Mouse (Mus musculus) testis, adult 2 months (tissue): Measurements from ENCODE around the gene Lilra6. TPM values are rescaled to one million over a fixed set of nuclear protein-coding genes. Genes with fewer than 3 reads are reported as not detected.
"Not testable (repeated sequence)": the region's sequence is repeated elsewhere in the genome, so short reads cannot be mapped to it uniquely, and the experiment has no call there.

ENCODE experiments used
- H3K27ac ChIP-seq: fragments of 200-500 bp; 2 replicates; pipeline ENCODE4 v1.5.1; 2012; ENCODE audit warnings: low read depth, low read length; ENCODE audit not compliant: control insufficient read depth, insufficient read depth
- H3K27me3 ChIP-seq: fragments of 200-500 bp; 2 replicates; pipeline ENCODE4 v1.6.1; 2012; ENCODE audit warnings: mild to moderate bottlenecking, low read length, moderate library complexity; ENCODE audit not compliant: control insufficient read depth, insufficient read depth
- H3K36me3 ChIP-seq: fragments of 200-500 bp; 2 replicates; pipeline ENCODE4 v1.6.1; 2012; ENCODE audit warnings: mild to moderate bottlenecking, low read length; ENCODE audit not compliant: control insufficient read depth, insufficient read depth
- H3K4me1 ChIP-seq: fragments of 200-500 bp; 2 replicates; pipeline ENCODE4 v1.6.1; 2012; ENCODE audit warnings: low read length; ENCODE audit not compliant: control insufficient read depth, insufficient read depth
- H3K4me3 ChIP-seq: fragments of 200-500 bp; 2 replicates; pipeline ENCODE4 v1.5.1; 2012; ENCODE audit warnings: low read depth, mild to moderate bottlenecking, low read length, moderate library complexity, mixed read lengths; ENCODE audit not compliant: control insufficient read depth
- CTCF ChIP-seq: fragments of 200-500 bp; IDR thresholded peaks from 2 replicates; pipeline ENCODE4 v1.5.1; 2012; ENCODE audit warnings: low read depth, mild to moderate bottlenecking, inconsistent platforms, low read length, moderate library complexity; ENCODE audit not compliant: control insufficient read depth, insufficient read depth, insufficient replicate concordance
- POLR2A ChIP-seq: fragments of 200-500 bp; IDR thresholded peaks from 2 replicates; pipeline ENCODE4 v1.6.1; 2012; ENCODE audit warnings: low read depth, mild to moderate bottlenecking, inconsistent platforms, low read length, moderate library complexity; ENCODE audit not compliant: control insufficient read depth
- polyA plus RNA-seq: library from polyadenylated mRNA; depleted of rRNA; stranded (reverse); fragments of >200 nt; gene quantifications from 2 replicates; pipeline ENCODE4 v1.2.3, GENCODE M21; 2012; rRNA removed

Gene Lilra6
- polyA plus RNA-seq: 0.10 and 0.25 TPM in 2 replicates

DNA sequence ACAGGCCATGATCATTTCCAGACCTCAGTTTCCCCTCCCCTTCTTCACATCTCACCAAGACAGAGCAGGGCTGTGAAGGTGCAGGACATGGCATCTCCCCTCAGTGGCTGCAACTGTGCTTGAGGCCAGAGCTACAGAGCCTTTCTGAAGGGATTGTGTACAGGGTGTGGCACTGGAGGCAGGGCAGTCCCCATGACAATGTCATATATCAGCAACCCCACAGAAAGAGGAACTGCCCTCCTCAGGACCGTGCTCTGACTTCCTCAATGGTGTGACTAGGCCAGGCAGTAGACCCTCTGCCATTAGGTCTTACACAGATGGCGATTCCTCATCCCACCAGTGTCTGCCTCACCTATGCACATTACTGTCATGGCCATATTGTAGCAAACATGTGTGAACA lies at the start of gene Lilra6:
Gene Lilra6 (minus strand): TSS at position 117 of the 400 bp plus-strand sequence.
- not testable (repeated sequence) for H3K4me3 ChIP-seq, H3K4me1 ChIP-seq, H3K27ac ChIP-seq, H3K36me3 ChIP-seq, H3K27me3 ChIP-seq

DNA sequence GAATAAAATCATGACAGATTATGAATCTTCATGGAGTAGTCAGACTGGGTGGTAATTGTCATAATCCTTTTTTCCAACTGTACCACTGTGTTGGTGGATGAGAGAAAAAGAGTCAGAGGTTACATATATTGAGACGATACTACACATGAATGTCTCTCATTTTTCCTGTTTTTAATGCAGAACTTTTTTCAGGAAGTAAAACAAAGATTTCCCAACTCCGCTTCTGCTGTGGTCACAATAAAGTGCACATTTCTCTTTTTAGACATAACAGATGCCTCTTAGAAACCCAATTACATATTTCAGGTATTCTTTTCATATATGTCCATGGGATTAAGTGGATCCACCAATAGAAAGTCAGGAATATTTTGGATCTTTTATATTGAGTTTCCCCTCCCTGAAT lies 46.7 kb upstream of the Lilra6 start:
- no peaks in the 10 kb centered on the region for H3K36me3 ChIP-seq
- no peaks in the 10 kb centered on the region for H3K4me1 ChIP-seq
- TF ChIP-seq CTCF (no peak), POLR2A (no peak)

DNA sequence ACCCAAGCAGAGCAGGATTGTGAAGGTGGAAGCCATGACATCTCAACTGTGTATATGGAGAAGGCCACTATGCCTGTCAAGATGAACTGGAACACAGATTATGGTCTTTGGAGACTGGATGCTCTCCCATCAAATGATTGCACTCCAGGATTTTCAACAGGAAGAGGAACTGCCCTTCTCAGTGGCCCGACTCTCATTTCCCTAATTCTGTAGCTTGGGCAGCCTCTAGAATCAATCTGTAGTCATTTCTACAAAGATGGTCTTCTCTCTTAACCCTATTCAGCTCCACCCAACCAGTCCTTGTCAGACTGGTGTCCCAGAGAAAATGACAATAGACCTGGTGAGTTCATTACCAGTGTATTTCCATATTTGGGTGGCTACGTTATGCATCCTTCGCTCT lies 42.1 kb upstream of the Lilra6 start:
- no peak overlapping the region for H3K4me3 ChIP-seq
- H3K36me3 ChIP-seq: no peaks in the 10 kb centered on the region
- no peak for TF ChIP-seq POLR2A
- no peak for TF ChIP-seq CTCF
- H3K27ac ChIP-seq: no peak overlapping the region
- H3K27me3 ChIP-seq: no peaks in the 10 kb centered on the region
- no peaks in the 10 kb centered on the region for H3K4me1 ChIP-seq

More for the DNA sequence above, 46.7 kb upstream of the Lilra6 start:
- Histone ChIP-seq H3K27me3 (no peaks in the 10 kb centered on the region), H3K27ac (no peak overlapping the region), H3K4me3 (no peak overlapping the region)

DNA sequence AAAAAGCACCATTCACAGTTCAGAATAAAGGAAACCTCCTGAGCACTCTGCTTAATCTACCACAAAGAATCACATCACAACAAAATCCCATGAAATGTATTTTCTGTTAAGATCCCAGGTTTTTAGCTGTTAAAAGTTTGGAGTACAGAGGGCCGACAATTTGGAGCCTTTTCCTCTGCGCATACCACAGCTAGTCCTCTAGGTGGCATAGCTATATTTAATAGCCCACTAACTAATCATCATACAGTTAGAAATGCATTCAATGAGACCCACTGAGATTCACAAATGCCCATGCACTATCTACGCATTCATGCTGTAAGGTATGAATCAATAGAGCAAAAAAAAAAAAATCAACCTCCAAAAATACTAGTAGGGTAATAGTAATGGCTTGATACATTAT lies 33.9 kb upstream of the Lilra6 start:
- Histone ChIP-seq H3K27me3 (no peaks in the 10 kb centered on the region), H3K4me1 (no peaks in the 10 kb centered on the region), H3K27ac (no peak overlapping the region), H3K36me3 (no peaks in the 10 kb centered on the region), H3K4me3 (no peak overlapping the region)
- TF ChIP-seq CTCF (no peak), POLR2A (no peak)

DNA sequence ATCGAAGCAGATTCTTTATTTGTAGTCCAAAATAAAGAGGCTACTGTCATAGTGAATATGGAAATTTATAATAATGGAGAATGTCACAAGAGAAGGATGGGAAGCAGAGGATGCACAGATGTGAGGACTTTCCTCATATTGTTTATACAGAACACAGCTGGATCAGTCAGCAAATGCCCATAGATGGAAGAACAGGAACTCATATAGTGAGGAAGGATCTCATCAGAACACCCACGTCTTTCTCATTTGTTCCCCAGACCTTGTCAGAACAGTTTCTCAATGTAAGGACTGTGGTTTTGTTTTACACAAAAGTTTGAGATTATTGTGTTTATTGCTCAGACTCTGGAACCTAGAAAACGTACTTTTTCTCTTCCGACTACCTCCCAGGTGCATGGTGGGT lies 32.9 kb upstream of the Lilra6 start:
- Histone ChIP-seq H3K27me3 (no peaks in the 10 kb centered on the region), H3K36me3 (no peaks in the 10 kb centered on the region), H3K4me3 (no peak overlapping the region), H3K27ac (no peak overlapping the region), H3K4me1 (no peaks in the 10 kb centered on the region)
- no peak for TF ChIP-seq POLR2A
- TF ChIP-seq CTCF: no peak

DNA sequence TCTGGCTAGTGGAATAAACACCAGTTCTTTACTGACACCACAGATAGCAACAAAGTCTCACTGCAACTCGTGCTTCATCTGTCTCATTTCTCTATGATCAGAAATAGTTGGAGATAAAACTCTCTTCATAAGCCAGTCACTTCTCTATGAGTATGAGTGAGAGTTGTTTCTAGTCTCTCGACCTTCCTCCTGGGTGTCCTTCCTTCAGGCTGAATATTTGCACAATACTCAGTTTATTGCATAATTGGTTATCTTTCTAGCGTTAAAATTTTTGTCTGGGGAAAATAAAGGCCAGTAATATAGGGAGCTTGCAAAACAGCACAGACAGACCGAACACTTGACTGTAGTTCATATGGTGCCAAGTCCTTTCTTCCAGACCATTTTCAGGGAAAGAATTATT lies 30.8 kb upstream of the Lilra6 start:
- H3K27ac ChIP-seq: no peak overlapping the region
- no peaks in the 10 kb centered on the region for H3K36me3 ChIP-seq
- TF ChIP-seq POLR2A (no peak), CTCF (no peak)
- H3K27me3 ChIP-seq: no peaks in the 10 kb centered on the region
- no peak overlapping the region for H3K4me3 ChIP-seq
- H3K4me1 ChIP-seq: no peaks in the 10 kb centered on the region

DNA sequence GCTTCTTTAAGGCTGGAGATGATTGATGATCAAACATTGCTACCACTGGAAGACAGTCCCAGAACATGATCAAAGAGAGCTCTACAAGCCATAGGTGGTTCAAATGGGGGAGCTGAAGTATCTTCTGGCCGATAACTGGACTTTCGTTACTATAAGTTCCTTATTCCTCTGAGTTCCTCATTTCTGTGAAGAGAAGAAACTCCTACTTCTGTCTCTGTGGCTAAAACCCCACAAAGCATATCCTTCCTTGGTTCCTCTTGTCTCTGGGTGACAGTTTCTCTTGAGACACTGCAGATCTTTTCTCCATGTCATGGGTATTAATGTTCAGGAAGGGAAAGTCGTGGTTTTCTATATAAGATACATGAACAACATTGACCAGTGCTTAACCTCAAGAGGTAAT lies 25.6 kb upstream of the Lilra6 start:
- H3K36me3 ChIP-seq: no peaks in the 10 kb centered on the region
- no peaks in the 10 kb centered on the region for H3K4me1 ChIP-seq
- no peaks in the 10 kb centered on the region for H3K27me3 ChIP-seq
- H3K4me3 ChIP-seq: no peak overlapping the region
- TF ChIP-seq POLR2A: no peak
- TF ChIP-seq CTCF: no peak
- H3K27ac ChIP-seq: no peak overlapping the region

DNA sequence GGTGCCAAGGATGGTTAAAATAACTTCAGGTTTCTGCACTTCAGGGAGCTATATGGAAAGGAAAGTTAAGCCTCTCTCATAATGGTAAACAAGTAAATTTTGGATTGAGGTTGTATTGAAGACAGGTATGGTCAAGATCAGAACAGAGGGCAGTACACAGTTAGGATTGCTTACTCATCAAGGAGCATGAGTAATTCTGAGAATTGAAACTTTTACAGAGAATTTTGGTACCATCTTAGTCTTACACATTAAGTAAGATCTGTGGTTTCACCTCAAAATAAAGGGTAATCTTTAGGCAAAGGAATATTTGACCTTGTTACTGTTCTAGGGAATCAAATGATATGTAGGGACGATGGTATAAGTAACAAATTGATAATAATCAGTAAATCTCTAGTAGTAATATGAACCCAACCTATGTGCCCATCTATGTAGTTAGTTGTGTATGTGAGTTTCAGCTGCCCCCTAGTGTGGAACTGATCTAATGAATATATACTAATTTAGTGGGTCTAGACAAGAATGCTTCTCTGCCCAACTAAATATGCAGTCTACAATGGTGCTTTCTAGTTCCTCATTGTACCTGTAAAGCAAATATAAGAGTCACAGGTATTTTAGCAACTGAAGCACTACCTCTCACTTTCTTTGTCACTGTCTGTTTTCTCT lies 24.7 kb upstream of the Lilra6 start:
- H3K4me1 ChIP-seq: no peaks in the 10 kb centered on the region
- H3K27me3 ChIP-seq: no peaks in the 10 kb centered on the region
- TF ChIP-seq POLR2A: no peak
- TF ChIP-seq CTCF: no peak

DNA sequence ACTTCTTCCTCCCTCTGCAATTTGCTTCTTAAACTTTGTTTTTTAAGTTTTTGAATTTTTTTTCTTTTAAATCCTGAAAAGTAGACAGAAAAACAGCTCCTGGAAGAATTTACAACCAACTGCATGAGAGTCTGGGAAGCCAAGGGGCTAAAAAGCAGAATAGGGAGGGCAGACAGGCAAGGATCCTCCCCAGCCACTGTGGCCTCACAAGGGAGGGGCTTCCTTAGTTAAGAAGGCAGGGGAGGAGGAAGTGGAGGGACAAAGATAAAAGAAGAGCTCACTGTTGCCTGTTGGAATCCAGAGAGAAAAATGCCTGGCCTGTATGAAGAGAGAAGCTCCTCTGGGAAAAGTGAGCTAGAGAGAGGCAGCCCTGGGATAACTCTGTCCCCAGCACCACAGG lies 20.2 kb upstream of the Lilra6 start:
- not testable (repeated sequence) for H3K4me1 ChIP-seq, H3K36me3 ChIP-seq, H3K4me3 ChIP-seq, H3K27ac ChIP-seq, H3K27me3 ChIP-seq

More for the DNA sequence above, 24.7 kb upstream of the Lilra6 start:
- H3K4me3 ChIP-seq: no peak overlapping the region
- no peak overlapping the region for H3K27ac ChIP-seq
- no peaks in the 10 kb centered on the region for H3K36me3 ChIP-seq
